Mouse (Mus musculus): Measurements from ENCODE around the gene Dcaf1. TPM values are rescaled to one million over a fixed set of nuclear protein-coding genes. Genes with fewer than 3 reads are reported as not detected.

Gene Dcaf1
- total and polyA plus RNA-seq, 3 experiments: 40.9 to 43.9 (median 42.9) TPM

GRCm38 (mm10) chr9:106789363-106789762 is 32.3 kb upstream of the Dcaf1 start:
- Histone ChIP-seq H3K36me3 (replicated peaks in 1 of 2; ENCODE audit: control insufficient read depth in 1 of 2, insufficient read depth in 1 of 2, low read length in 1 of 2) (no peaks in the 10 kb centered on the region), H3K27me3 (replicated peaks) (peaks cover 19% of the 10 kb centered on the region), H3K9ac (ENCODE audit: insufficient read depth, low read depth) (peak overlapping the region; percentile 74; the same call in 1 of the 2 replicates), H3K4me3 (replicated peaks in 1 of 3; ENCODE audit: low read depth in 2 of 3, low read length in 2 of 3, poor library complexity in 1 of 3) (peak overlapping the region; percentile 55 to 99 (median 88)), H3K4me2 (ENCODE audit: insufficient read depth, low read depth, poor library complexity, severe bottlenecking) (peak overlapping the region; percentile 80), H3K9me3 (replicated peaks; ENCODE audit: low read length) (no peaks in the 10 kb centered on the region), H3K4me1 (ENCODE audit: control insufficient read depth in 1 of 2, insufficient read depth in 2 of 2) (peaks cover 3 to 26% of the 10 kb centered on the region in 2 experiments; a peak in 3 of 4 replicates), H3K79me2 (replicated peaks; ENCODE audit: control insufficient read depth, extremely low read depth, insufficient read depth, poor library complexity, severe bottlenecking) (peaks cover 17% of the 10 kb centered on the region), H3K27ac (ENCODE audit: insufficient read depth, low read depth) (no peak overlapping the region)
- no peak for DNase-seq (ENCODE audit: extremely low read depth)
- in situ Hi-C loops (cut with MboI; ENCODE audit: low pct_ligation_motif_present, low pct_unique_long_range_greater_than_20kb, low sequenced_read_pairs) (no loop called here), dilution Hi-C loops (cut with MboI; ENCODE audit: extremely low pct_ligation_motif_present, extremely low pct_unique_long_range_greater_than_20kb, low sequenced_read_pairs) (loop anchor here (25.0 kb wide), 1 partner anchor 102 kb away; the partner anchor contains the start of gene Tex264)
- TF ChIP-seq SMC3 (IDR thresholded peaks at IDR 0.05; ENCODE audit: low read depth, low read length) (no peak), ZKSCAN1 (IDR thresholded peaks at IDR 0.05; ENCODE audit: borderline replicate concordance, low read depth, low read length) (no peak), CTCF (conservative IDR thresholded peaks at IDR 0.05 in 1 of 2, IDR thresholded peaks at IDR 0.05 in 1 of 2; ENCODE audit: low read depth in 2 of 2, low read length in 2 of 2) (no peak), UBTF (IDR thresholded peaks at IDR 0.05; ENCODE audit: low read depth, low read length) (no peak), MXI1 (IDR thresholded peaks at IDR 0.05; ENCODE audit: low read depth, low read length) (no peak), ZMIZ1 (IDR thresholded peaks at IDR 0.05; ENCODE audit: low read depth, low read length) (no peak), USF1 (IDR thresholded peaks at IDR 0.05; ENCODE audit: low read depth, low read length) (no peak), MAZ (IDR thresholded peaks at IDR 0.05; ENCODE audit: low read depth, low read length) (no peak), TCF12 (IDR thresholded peaks at IDR 0.05; ENCODE audit: low read depth, low read length) (no peak), ZC3H11A (IDR thresholded peaks at IDR 0.05; ENCODE audit: low read depth, low read length) (no peak), NELFE (IDR thresholded peaks at IDR 0.05; ENCODE audit: low read depth, low read length) (no peak), MEF2A (IDR thresholded peaks at IDR 0.05; ENCODE audit: borderline replicate concordance, low read depth, low read length) (no peak), E2F4 (IDR thresholded peaks at IDR 0.05; ENCODE audit: insufficient replicate concordance, low read depth, low read length) (no peak)

GRCm38 (mm10) chr9:106790831-106791230 is 30.8 kb upstream of the Dcaf1 start:
- TF ChIP-seq ZMIZ1 (IDR thresholded peaks at IDR 0.05; ENCODE audit: low read depth, low read length): no peak
- no peak for TF ChIP-seq ELF1 (IDR thresholded peaks at IDR 0.05; ENCODE audit: low read depth, low read length)
- H3K27me3 ChIP-seq (replicated peaks): peaks cover 25% of the 10 kb centered on the region
- no peak overlapping the region for H3K4me3 ChIP-seq (replicated peaks in 1 of 3; ENCODE audit: low read depth in 2 of 3, low read length in 2 of 3, poor library complexity in 1 of 3)
- in situ Hi-C loops (cut with MboI; ENCODE audit: low pct_ligation_motif_present, low pct_unique_long_range_greater_than_20kb, low sequenced_read_pairs) (no loop called here), dilution Hi-C loops (cut with MboI; ENCODE audit: extremely low pct_ligation_motif_present, extremely low pct_unique_long_range_greater_than_20kb, low sequenced_read_pairs) (loop anchor here (25.0 kb wide), 1 partner anchor 104 kb away; the partner anchor contains the start of gene Tex264)
- H3K79me2 ChIP-seq (replicated peaks; ENCODE audit: control insufficient read depth, extremely low read depth, insufficient read depth, poor library complexity, severe bottlenecking): peaks cover 8% of the 10 kb centered on the region; the same call in 1 of the 2 replicates
- H3K27ac ChIP-seq (ENCODE audit: insufficient read depth, low read depth): no peak overlapping the region
- peaks cover 3 to 20% of the 10 kb centered on the region in 2 experiments; a peak in 3 of 4 replicates for H3K4me1 ChIP-seq (ENCODE audit: control insufficient read depth in 1 of 2, insufficient read depth in 2 of 2)
- no peak for DNase-seq (ENCODE audit: extremely low read depth)
- no peaks in the 10 kb centered on the region for H3K9me3 ChIP-seq (replicated peaks; ENCODE audit: low read length)
- H3K4me2 ChIP-seq (ENCODE audit: insufficient read depth, low read depth, poor library complexity, severe bottlenecking): no peak overlapping the region
- no peaks in the 10 kb centered on the region for H3K36me3 ChIP-seq (replicated peaks in 1 of 2; ENCODE audit: control insufficient read depth in 1 of 2, insufficient read depth in 1 of 2, low read length in 1 of 2)
- no peak overlapping the region for H3K9ac ChIP-seq (ENCODE audit: insufficient read depth, low read depth)
